Mouse (Mus musculus): Measurements from ENCODE around the gene Tmem104. TPM values are rescaled to one million over a fixed set of nuclear protein-coding genes. Genes with fewer than 3 reads are reported as not detected.
A peak's percentile ranks its signal among the peaks of the same experiment; 100 is the strongest.

Gene Tmem104
- polyA plus RNA-seq, 1 experiment: 6.6 TPM

GRCm38 (mm10) chr11:115188539-115189231, 1.4 kb downstream of the Tmem104 start:
- H3ac ChIP-seq (ENCODE audit: control insufficient read depth, insufficient read length, low read depth): no peak overlapping the region

GRCm38 (mm10) chr11:115189304-115189703, 2.0 kb downstream of the Tmem104 start:
- no peaks in the 10 kb centered on the region for H3K79me2 ChIP-seq (ENCODE audit: control insufficient read depth, insufficient read depth)
- no peak overlapping the region for H3K4me3 ChIP-seq (ENCODE audit: insufficient read depth, poor library complexity, severe bottlenecking)
- no peaks in the 10 kb centered on the region for H3K27me3 ChIP-seq (ENCODE audit: control insufficient read depth, insufficient read depth, insufficient read length)
- no peak overlapping the region for H3ac ChIP-seq (ENCODE audit: control insufficient read depth, insufficient read length, low read depth)
- TF ChIP-seq FOSL1 (IDR thresholded peaks at IDR 0.05; ENCODE audit: insufficient read depth, low read length, poor library complexity, severe bottlenecking) (no peak), USF1 (IDR thresholded peaks at IDR 0.05; ENCODE audit: low read depth) (no peak)
- no peaks in the 10 kb centered on the region for H3K36me3 ChIP-seq (ENCODE audit: control insufficient read depth, insufficient read depth)
- H3K79me3 ChIP-seq (ENCODE audit: low read depth): peaks cover 2% of the 10 kb centered on the region

More at GRCm38 (mm10) chr11:115188539-115189231, 1.4 kb downstream of the Tmem104 start:
- TF ChIP-seq USF1 (IDR thresholded peaks at IDR 0.05; ENCODE audit: low read depth) (no peak), CTCF (IDR thresholded peaks at IDR 0.05; ENCODE audit: control insufficient read depth, insufficient read depth, insufficient read length) (no peak), CEBPB (IDR thresholded peaks at IDR 0.05; ENCODE audit: low read depth) (peak; percentile 28)
- Histone ChIP-seq H3K4me3 (ENCODE audit: insufficient read depth, poor library complexity, severe bottlenecking) (no peak overlapping the region), H3K79me3 (ENCODE audit: low read depth) (peaks cover 2% of the 10 kb centered on the region), H3K36me3 (ENCODE audit: control insufficient read depth, insufficient read depth) (no peaks in the 10 kb centered on the region), H3K27me3 (ENCODE audit: control insufficient read depth, insufficient read depth, insufficient read length) (no peaks in the 10 kb centered on the region), H3K79me2 (ENCODE audit: control insufficient read depth, insufficient read depth) (no peaks in the 10 kb centered on the region)

- Histone ChIP-seq H3K79me3 (ENCODE audit: low read depth) (peaks cover 2% of the 10 kb centered on the region), H3K4me3 (ENCODE audit: insufficient read depth, poor library complexity, severe bottlenecking) (no peak overlapping the region), H3K36me3 (ENCODE audit: control insufficient read depth, insufficient read depth) (no peaks in the 10 kb centered on the region), H3K27me3 (ENCODE audit: control insufficient read depth, insufficient read depth, insufficient read length) (no peaks in the 10 kb centered on the region), H3K79me2 (ENCODE audit: control insufficient read depth, insufficient read depth) (no peaks in the 10 kb centered on the region), H3ac (ENCODE audit: control insufficient read depth, insufficient read length, low read depth) (no peak overlapping the region)
- TF ChIP-seq CTCF (IDR thresholded peaks at IDR 0.05; ENCODE audit: control insufficient read depth, insufficient read depth, insufficient read length) (no peak), USF1 (IDR thresholded peaks at IDR 0.05; ENCODE audit: low read depth) (no peak), MYOG (IDR thresholded peaks at IDR 0.05; ENCODE audit: control insufficient read depth, extremely low read depth, insufficient read length) (no peak), MYOD1 (IDR thresholded peaks at IDR 0.05; ENCODE audit: control insufficient read depth, insufficient read length, low read depth) (no peak), FOSL1 (IDR thresholded peaks at IDR 0.05; ENCODE audit: insufficient read depth, low read length, poor library complexity, severe bottlenecking) (no peak), MAX (IDR thresholded peaks at IDR 0.05) (no peak), CEBPB (IDR thresholded peaks at IDR 0.05; ENCODE audit: low read depth) (no peak)
Measured at GRCm38 (mm10) chr11:115192180-115192579, 4.9 kb downstream of the Tmem104 start.

- Histone ChIP-seq H3K27me3 (ENCODE audit: control insufficient read depth, insufficient read depth, insufficient read length) (no peaks in the 10 kb centered on the region), H3K4me3 (ENCODE audit: insufficient read depth, poor library complexity, severe bottlenecking) (no peak overlapping the region), H3K36me3 (ENCODE audit: control insufficient read depth, insufficient read depth) (no peaks in the 10 kb centered on the region), H3K79me3 (ENCODE audit: low read depth) (no peaks in the 10 kb centered on the region), H3K79me2 (ENCODE audit: control insufficient read depth, insufficient read depth) (no peaks in the 10 kb centered on the region), H3ac (ENCODE audit: control insufficient read depth, insufficient read length, low read depth) (no peak overlapping the region)
- no peak for TF ChIP-seq MYOG (IDR thresholded peaks at IDR 0.05; ENCODE audit: control insufficient read depth, extremely low read depth, insufficient read length)
- no peak for TF ChIP-seq MAX (IDR thresholded peaks at IDR 0.05)
- TF ChIP-seq CEBPB (IDR thresholded peaks at IDR 0.05; ENCODE audit: low read depth): no peak
- TF ChIP-seq CTCF (IDR thresholded peaks at IDR 0.05; ENCODE audit: control insufficient read depth, insufficient read depth, insufficient read length): no peak
- no peak for TF ChIP-seq MYOD1 (IDR thresholded peaks at IDR 0.05; ENCODE audit: control insufficient read depth, insufficient read length, low read depth)
- no peak for TF ChIP-seq USF1 (IDR thresholded peaks at IDR 0.05; ENCODE audit: low read depth)
- TF ChIP-seq FOSL1 (IDR thresholded peaks at IDR 0.05; ENCODE audit: insufficient read depth, low read length, poor library complexity, severe bottlenecking): no peak
Measured at GRCm38 (mm10) chr11:115194693-115195092, 7.4 kb downstream of the Tmem104 start.

GRCm38 (mm10) chr11:115195933-115196332, 8.6 kb downstream of the Tmem104 start:
- Histone ChIP-seq H3K79me2 (ENCODE audit: control insufficient read depth, insufficient read depth) (no peaks in the 10 kb centered on the region), H3ac (ENCODE audit: control insufficient read depth, insufficient read length, low read depth) (no peak overlapping the region), H3K79me3 (ENCODE audit: low read depth) (no peaks in the 10 kb centered on the region), H3K36me3 (ENCODE audit: control insufficient read depth, insufficient read depth) (no peaks in the 10 kb centered on the region), H3K27me3 (ENCODE audit: control insufficient read depth, insufficient read depth, insufficient read length) (no peaks in the 10 kb centered on the region), H3K4me3 (ENCODE audit: insufficient read depth, poor library complexity, severe bottlenecking) (no peak overlapping the region)
- TF ChIP-seq MYOG (IDR thresholded peaks at IDR 0.05; ENCODE audit: control insufficient read depth, extremely low read depth, insufficient read length) (no peak), FOSL1 (IDR thresholded peaks at IDR 0.05; ENCODE audit: insufficient read depth, low read length, poor library complexity, severe bottlenecking) (no peak), USF1 (IDR thresholded peaks at IDR 0.05; ENCODE audit: low read depth) (no peak), MAX (IDR thresholded peaks at IDR 0.05) (no peak), MYOD1 (IDR thresholded peaks at IDR 0.05; ENCODE audit: control insufficient read depth, insufficient read length, low read depth) (no peak), CEBPB (IDR thresholded peaks at IDR 0.05; ENCODE audit: low read depth) (no peak), CTCF (IDR thresholded peaks at IDR 0.05; ENCODE audit: control insufficient read depth, insufficient read depth, insufficient read length) (no peak)

- H3K79me3 ChIP-seq (ENCODE audit: low read depth): no peaks in the 10 kb centered on the region
- peaks cover 5% of the 10 kb centered on the region for H3K36me3 ChIP-seq (ENCODE audit: control insufficient read depth, insufficient read depth)
- H3K79me2 ChIP-seq (ENCODE audit: control insufficient read depth, insufficient read depth): no peaks in the 10 kb centered on the region
- no peaks in the 10 kb centered on the region for H3K27me3 ChIP-seq (ENCODE audit: control insufficient read depth, insufficient read depth, insufficient read length)
- no peak overlapping the region for H3ac ChIP-seq (ENCODE audit: control insufficient read depth, insufficient read length, low read depth)
- H3K4me3 ChIP-seq (ENCODE audit: insufficient read depth, poor library complexity, severe bottlenecking): no peak overlapping the region
- no peak for TF ChIP-seq MYOD1 (IDR thresholded peaks at IDR 0.05; ENCODE audit: control insufficient read depth, insufficient read length, low read depth)
- TF ChIP-seq MYOG (IDR thresholded peaks at IDR 0.05; ENCODE audit: control insufficient read depth, extremely low read depth, insufficient read length): no peak
- no peak for TF ChIP-seq CTCF (IDR thresholded peaks at IDR 0.05; ENCODE audit: control insufficient read depth, insufficient read depth, insufficient read length)
- no peak for TF ChIP-seq CEBPB (IDR thresholded peaks at IDR 0.05; ENCODE audit: low read depth)
- no peak for TF ChIP-seq MAX (IDR thresholded peaks at IDR 0.05)
- no peak for TF ChIP-seq USF1 (IDR thresholded peaks at IDR 0.05; ENCODE audit: low read depth)
- TF ChIP-seq FOSL1 (IDR thresholded peaks at IDR 0.05; ENCODE audit: insufficient read depth, low read length, poor library complexity, severe bottlenecking): no peak
Measured at GRCm38 (mm10) chr11:115197558-115197957, 10.3 kb downstream of the Tmem104 start.

Measured in C2C12 (cell line).